Mouse (Mus musculus) left cerebral cortex, adult 11 months (tissue): ENCODE measurements at regions not wholly inside any gene's neighbourhood (a gene's known extent, or its start where the extent isn't known, plus 50 kb on each side); places are given as distances from the start of the nearest gene placed in this dataset.
"Not testable (repeated sequence)": the region's sequence is repeated elsewhere in the genome, so short reads cannot be mapped to it uniquely, and the experiment has no call there.

Source experiments
- DNase-seq: peaks from one replicate; pipeline ENCODE4 v3.0.0; 2022; ENCODE audit warnings: low spot score

DNA sequence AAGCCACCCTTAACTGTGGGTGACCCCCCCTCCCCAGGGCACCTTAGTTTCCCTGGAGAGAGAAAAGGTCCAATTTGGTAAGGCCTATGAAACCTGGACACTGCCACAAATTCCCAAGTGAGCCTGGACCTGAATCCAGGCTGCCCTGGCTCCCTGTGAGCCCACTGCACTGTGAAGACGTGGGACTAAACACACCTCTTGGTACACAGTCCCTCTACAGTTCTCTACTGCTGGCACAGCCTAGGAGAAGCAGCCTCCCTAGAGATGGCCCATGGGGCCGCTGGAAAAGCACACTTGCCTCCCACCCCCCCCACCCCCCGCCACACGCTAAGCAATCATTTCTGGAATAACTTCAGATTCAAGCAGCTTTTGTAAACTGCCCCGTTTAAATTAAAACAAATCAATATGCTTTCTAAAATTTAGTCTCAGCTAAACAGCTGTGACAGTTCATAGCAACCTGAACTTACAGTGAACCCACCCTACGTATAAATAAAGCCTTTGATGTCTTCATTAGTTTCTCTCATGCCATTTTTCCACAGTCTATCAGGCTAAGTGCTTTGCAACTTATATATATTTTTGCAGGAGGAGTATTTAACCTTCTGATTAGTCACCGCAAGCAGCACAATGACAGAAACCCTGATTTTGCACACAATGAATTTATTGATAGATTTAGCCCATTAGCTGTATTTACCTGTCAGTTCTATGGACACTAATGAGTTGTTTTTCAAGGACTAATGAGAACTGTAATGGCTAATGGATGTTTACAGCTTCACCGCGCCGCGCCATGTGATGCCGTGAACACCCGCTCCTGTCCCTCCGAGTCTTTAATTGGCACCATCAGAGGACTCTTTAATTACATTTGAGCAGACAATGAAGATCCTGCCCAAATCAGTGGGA lies 215.3 kb downstream of the 3100002H09Rik start:
- DNase-seq = no peak

DNA sequence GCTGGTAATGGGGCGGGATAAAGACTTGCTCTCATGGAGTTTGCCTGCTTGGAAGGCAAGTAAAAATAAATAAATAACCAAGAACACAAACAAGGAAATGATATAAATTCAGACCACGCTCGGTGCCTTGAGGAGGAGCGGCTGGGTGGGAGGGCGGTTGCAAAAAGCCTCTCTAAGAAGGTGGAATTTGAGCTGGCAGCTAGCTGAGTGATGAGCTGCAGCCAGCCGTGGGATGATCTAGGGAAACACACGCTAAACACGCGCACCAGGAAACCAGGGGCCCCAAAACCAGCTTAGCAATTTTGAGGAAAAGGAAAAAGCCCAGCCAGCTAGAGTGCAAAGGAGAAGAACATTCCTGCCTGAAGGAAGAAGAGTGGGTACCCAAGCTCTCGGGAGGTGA lies 217.0 kb downstream of the 3100002H09Rik start:
- no peak for DNase-seq

- no peak for DNase-seq
Measured at GRCm38 (mm10) chr4:124389067-124389466, 221.5 kb downstream of the 3100002H09Rik start.

DNA sequence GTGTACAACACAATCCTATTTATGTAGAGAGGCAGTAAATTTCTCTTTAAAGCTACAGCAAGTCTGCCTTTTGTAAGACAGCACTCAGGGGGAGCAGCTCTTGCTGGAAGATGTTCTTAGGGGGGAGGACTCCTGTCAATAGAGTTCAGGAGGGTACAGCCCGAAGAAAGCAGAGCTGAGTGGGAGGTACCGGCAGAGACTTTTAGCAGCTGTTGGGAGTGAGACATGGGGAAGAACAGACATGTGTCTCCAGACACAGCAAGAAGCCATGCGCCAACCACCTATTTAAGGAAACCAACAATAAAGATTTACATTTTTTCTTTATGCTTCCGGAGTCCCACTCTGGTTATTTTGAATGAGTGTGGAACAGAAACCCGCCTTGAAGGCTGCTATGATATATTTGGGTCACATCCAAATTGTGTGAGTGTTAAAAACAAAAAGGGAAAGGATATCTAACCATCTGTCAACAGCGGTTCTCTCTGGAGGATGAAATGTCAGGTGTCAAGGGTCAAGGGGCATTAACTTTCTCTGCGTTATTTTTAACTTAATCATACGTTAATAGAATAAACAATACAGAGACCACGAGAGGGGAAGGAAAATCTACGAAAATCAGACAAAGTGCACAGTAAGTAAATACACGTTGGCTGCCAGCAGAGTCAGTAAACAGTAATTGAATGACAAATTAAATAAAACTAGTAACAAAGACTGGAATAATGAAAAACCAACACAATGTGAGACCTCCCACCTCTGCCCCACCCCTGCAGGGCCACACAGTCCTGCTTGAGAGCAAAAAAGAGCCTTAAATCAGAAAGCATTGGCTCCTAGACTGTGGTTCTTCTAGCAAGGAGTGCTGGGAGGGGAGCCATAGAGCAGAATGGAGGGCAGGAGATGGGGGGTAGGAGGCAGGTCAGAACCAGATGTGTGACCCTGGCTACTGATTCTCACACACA lies 225.2 kb downstream of the 3100002H09Rik start:
- no peak for DNase-seq

DNA sequence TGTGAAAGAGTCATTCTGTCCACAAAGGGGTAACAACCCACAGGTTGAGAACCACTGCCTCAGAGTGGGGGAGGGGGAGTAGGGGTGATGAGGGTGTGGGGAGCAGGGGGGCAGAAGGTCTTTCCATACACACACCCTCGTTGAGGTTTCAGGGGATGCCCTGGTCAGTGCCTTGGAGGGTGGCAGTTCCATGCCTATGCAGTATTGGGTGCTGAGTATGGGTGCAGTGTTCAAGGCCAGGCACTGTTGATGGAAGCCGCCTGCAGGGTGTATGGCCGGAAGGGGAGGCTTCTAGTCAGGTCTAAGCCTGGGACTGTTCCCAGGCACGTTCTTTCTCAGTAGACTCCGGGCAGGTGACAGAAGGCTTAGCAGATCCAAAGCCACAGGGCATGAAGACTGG lies 234.1 kb downstream of the 3100002H09Rik start:
- no peak for DNase-seq

- DNase-seq = no peak
Measured at GRCm38 (mm10) chr4:124375581-124375980, 235.0 kb downstream of the 3100002H09Rik start.

DNA sequence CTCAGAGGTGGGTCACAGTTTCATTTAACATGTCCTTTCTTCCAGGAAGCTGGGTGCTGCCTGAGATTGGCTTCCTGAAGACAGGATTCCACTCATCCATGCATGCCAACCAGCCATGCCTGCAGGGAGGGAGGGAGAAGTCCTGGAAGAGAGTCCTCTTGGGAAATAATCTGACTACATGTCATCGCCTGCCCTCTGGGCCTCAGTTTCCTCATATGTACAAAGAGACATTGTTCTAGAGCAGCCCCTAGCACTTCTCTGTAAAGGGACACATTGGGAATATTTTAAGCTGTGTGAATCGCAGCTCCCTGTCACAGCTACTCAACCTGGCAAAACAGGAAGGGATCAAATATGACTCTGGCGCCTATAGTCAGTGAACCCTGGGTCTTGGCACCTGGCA lies 241.8 kb downstream of the 3100002H09Rik start:
- no peak for DNase-seq

- DNase-seq = no peak
Measured at GRCm38 (mm10) chr4:124368085-124368484, 242.5 kb downstream of the 3100002H09Rik start.

DNA sequence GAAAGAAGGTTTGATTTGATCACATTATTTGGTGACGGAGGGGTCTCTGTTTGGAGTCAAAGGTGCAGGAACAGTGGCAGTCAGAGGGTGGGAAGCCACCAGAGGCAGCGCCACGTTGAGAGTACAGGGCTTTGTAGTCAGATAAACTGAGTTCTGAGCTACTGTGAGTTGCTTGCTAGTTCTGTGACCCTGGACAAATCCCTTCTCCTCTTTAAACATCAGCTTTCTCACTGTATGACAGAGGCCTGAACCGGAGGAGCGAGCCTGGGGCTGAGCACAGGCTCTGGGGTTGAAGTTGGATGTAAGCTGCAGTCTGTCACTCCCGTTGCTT lies 250.1 kb downstream of the 3100002H09Rik start:
- DNase-seq = no peak

GRCm38 (mm10) chr4:124359707-124360577 lies 250.7 kb downstream of the 3100002H09Rik start:
- DNase-seq = no peak

GRCm38 (mm10) chr4:124358456-124358855 lies 252.1 kb downstream of the 3100002H09Rik start:
- not testable (repeated sequence) for DNase-seq

DNA sequence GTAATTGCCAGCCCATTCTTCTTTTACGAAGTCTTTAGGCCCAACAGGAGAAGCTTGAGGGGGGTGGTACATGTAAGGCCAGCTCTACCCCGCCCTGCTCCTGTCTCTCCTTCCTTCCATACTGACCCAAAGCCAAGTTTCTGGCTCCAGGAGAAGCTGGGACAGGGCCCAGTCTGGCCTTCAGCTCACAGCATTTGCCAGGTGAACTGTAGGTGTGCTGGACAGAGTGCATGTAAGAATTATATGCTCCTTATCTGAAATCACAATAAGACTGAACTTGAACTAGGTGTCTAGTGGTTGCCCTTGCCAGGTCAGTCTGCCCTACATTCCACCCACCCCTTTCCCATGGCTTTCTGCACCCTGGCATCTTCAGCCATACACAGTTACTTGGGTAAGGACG lies 260.2 kb downstream of the 3100002H09Rik start:
- DNase-seq = no peak

DNA sequence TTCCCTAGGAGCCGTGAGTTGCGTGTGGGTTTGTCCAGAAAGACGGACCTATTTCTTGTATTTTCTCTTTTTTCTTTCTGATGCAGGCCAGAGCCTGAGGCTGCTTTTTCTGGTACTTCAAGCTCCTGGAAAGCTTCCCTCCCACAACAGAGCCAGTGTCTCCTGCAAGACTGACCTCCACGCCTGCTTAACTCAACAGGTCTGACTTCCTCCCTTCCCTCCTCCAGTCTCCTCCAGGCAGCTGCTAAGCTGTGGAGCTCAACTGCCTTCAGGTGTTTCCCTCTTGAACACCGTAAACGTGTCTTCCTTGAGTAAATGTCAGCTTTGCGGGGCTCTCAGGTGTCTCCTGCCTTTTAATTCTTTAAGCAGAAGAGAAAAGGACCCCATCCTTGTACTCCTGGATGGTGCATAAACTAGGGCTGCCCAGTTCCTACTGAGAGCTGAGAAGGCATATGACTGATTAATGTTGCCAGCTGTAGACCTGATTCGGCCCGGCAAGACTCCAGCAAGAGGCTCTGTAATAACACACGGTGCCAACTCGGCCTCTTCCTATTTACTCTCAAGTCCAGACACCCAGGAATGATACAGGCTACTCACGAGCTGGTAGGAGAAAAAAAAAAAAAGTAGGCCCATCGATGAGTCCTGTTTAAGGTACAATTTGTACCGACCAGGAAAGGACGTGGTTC lies 260.9 kb downstream of the 3100002H09Rik start:
- no peak for DNase-seq

DNA sequence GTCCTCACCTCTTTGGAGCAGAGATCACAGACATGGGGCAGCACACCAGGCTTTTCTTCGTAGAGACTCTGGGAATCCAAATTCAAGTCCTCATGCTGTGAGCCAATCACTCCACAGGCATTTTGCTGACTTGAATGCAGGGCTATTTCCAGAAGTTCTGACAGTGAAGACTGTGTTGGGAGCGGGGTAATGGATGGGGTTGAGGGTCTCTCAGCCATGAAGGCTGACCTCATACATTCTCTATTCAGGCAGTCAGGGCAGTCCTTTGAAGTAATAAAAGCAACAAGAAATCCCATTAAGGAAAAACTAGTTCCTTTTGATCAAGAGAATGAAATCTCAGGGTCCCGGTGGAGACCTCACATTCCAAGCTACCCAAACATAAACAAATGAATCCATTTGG lies 261.5 kb downstream of the 3100002H09Rik start:
- no peak for DNase-seq

DNA sequence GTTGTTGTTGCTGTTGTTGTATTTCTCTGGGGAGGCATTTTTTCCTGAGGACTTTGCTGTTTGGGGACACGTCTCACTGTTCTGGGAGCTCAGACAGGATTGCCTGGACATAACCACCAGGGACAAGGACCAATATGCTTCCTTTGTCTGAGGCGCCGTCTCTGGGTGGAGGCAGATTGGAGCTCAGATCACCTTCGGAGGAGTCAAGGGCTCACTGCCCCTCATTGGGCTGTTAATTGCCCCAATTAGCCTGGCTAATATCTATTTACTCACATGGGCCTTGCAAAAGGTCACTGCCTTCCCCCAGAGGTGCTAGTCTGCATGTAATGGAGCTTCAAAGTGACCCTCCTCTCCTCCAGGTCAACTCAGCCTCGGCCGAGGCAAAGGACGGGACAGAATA lies 270.5 kb downstream of the 3100002H09Rik start:
- DNase-seq = no peak

GRCm38 (mm10) chr4:124335726-124336125 lies 274.9 kb downstream of the 3100002H09Rik start:
- DNase-seq = no peak

DNA sequence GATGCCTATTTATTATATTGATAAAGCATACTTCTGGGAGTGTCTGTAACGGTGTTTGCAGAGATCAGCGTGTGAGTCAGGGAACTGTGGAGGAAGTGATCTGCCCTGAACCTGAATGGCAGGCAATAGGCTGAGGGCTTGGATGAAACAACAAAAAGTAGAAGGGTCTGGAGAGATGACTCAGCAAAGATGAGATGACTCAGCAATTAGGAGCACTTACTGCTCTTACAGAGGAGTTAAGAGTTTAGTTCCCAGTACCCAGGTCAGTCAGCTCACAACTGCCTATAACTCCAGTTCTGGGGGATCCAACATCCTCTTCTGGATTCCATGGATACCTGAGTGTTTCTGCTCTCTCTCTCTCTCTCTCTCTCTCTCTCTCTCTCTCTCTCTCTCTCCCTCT lies 277.6 kb downstream of the 3100002H09Rik start:
- no peak for DNase-seq

DNA sequence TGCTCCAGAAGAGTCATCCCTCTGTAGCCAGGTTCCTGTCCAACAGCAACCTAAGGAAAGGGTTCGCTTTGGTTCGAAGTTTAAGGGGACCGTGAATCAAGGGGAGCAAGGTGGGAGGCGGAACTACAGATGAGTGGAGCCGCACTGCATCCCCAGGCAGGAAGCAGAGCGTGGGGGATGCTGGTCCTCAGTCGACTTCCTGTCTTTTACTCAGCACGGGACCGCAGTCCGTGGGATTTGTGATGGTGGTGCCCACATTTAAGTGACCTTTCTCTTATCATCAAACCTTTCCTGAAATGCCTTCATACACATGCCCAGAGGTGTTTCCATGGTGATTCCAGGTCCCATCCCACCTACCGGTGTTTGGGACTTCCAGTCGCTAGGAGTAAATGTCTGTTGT lies 278.2 kb downstream of the 3100002H09Rik start:
- no peak for DNase-seq

GRCm38 (mm10) chr4:124329107-124329771 lies 281.4 kb downstream of the 3100002H09Rik start:
- no peak for DNase-seq

DNA sequence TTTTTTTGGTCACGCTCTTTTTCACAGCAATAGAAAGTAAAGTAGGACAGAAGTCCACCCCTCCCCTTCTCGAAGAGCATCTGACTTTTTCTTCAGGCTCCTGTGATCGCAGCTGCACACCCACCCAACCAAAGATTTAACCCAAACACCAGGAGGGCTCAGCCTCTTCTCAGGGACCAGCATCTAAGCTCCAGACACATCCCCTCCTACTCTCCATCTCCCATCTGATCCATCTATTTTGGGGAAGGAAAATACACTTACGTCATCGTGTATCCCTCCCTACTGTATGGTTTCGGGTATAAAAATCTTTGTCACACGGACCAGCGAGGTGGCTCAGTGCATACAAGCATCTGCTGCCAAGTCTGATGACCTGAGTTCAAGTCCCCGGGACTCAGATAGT lies 284.3 kb downstream of the 3100002H09Rik start:
- DNase-seq = no peak

DNA sequence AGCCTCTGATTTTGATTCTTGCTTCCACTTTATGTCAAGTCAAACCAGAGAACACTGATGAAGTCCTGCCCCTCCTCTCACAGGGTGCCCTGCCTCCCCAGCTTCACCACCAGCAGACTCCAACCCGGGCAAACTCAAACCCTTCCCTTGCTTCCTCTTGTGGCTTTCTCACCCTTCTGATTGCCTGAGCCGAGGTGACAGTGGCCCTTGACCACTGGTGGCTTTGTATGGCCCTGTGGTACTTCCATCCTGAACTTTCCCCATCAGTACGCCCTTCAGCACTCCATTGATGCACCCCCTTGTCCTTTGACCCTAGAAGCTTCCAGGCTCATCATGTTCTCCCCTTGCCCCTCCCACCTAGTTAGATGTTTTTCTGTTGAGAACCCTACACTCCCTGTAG lies 287.0 kb downstream of the 3100002H09Rik start:
- no peak for DNase-seq
